Mouse (Mus musculus) E14TG2a.4 (cell line): Measurements from ENCODE around the gene Tlr7.

ENCODE experiments used
- H3K27me3 ChIP-seq: 2 replicates; pipeline ENCODE4 v1.6.1; 2014; ENCODE audit warnings: low read length, control low read depth; ENCODE audit not compliant: insufficient read depth
- H3K36me3 ChIP-seq: 2 replicates; pipeline ENCODE4 v1.6.1; 2014; ENCODE audit warnings: low read length, control low read depth; ENCODE audit not compliant: insufficient read depth
- H3K4me1 ChIP-seq: replicated peaks from 2 replicates; pipeline ENCODE4 v1.6.1; 2014; ENCODE audit warnings: low read depth, low read length, control low read depth
- H3K4me3 ChIP-seq: replicated peaks from 2 replicates; pipeline ENCODE4 v1.5.1; 2014; ENCODE audit warnings: mild to moderate bottlenecking, low read length
- H3K9me3 ChIP-seq: 2 replicates; pipeline ENCODE4 v1.6.1; 2014; ENCODE audit warnings: low read length, control low read depth
- CTCF ChIP-seq: conservative IDR thresholded peaks from 2 replicates; pipeline ENCODE4 v1.5.1; 2014; ENCODE audit warnings: low read length
- NANOG ChIP-seq: IDR thresholded peaks from 2 replicates; pipeline ENCODE4 v1.6.1; 2014; ENCODE audit warnings: borderline replicate concordance, low read length, mixed read lengths
- POU5F1 ChIP-seq: IDR thresholded peaks from 2 replicates; pipeline ENCODE4 v1.6.1; 2014; ENCODE audit warnings: low read length, borderline replicate concordance

Tlr7 gene

GRCm38 (mm10) chrX:167263530-167263929, 66.8 kb downstream of the Tlr7 start:
- H3K4me1 ChIP-seq = no peaks in the 10 kb centered on the region
- TF ChIP-seq NANOG (no peak), POU5F1 (no peak), CTCF (no peak)
- H3K9me3 ChIP-seq = no peaks in the 10 kb centered on the region
- no peaks in the 10 kb centered on the region for H3K36me3 ChIP-seq
- H3K27me3 ChIP-seq = no peaks in the 10 kb centered on the region
- H3K4me3 ChIP-seq = no peak overlapping the region
